Mouse (Mus musculus): ENCODE measurements around the gene Msmb. TPM values are rescaled to one million over a fixed set of nuclear protein-coding genes. Genes with fewer than 3 reads are reported as not detected.

Gene Msmb
- polyA plus RNA-seq, 1 experiment from 2014 or later = not detected

GRCm38 (mm10) chr14:32145809-32146511 lies 4.1 kb downstream of the Msmb start:
- Histone ChIP-seq H3K4me3 (replicated peaks) (no peak overlapping the region), H3K36me3 (no peaks in the 10 kb centered on the region), H3K27ac (replicated peaks) (no peak overlapping the region), H3K9ac (no peak overlapping the region), H3K4me2 (replicated peaks) (no peak overlapping the region), H3K27me3 (no peaks in the 10 kb centered on the region), H3K9me3 (replicated peaks) (no peaks in the 10 kb centered on the region), H3K4me1 (no peaks in the 10 kb centered on the region)
- no peak for ATAC-seq (ENCODE audit: insufficient number of reproducible peaks, low FRiP score, low TSS enrichment, low read depth)
- 75% methylated on average over 7 of the region's 7 CpGs for WGBS

- ATAC-seq (ENCODE audit: insufficient number of reproducible peaks, low FRiP score, low TSS enrichment, low read depth) = no peak
- WGBS = 73% methylated on average over 2 of the region's 2 CpGs
- H3K4me2 ChIP-seq (replicated peaks) = no peak overlapping the region
These were observed 4.8 kb downstream of the Msmb start for GRCm38 (mm10) chr14:32146578-32146977.

GRCm38 (mm10) chr14:32150872-32151271 lies 9.0 kb downstream of the Msmb start:
- Histone ChIP-seq H3K4me3 (replicated peaks) (no peak overlapping the region), H3K9me3 (replicated peaks) (no peaks in the 10 kb centered on the region), H3K27me3 (no peaks in the 10 kb centered on the region), H3K4me2 (replicated peaks) (no peak overlapping the region), H3K27ac (replicated peaks) (no peak overlapping the region), H3K36me3 (no peaks in the 10 kb centered on the region), H3K4me1 (no peaks in the 10 kb centered on the region), H3K9ac (no peak overlapping the region)
- no peak for ATAC-seq (ENCODE audit: insufficient number of reproducible peaks, low FRiP score, low TSS enrichment, low read depth)
- 90% methylated on average over 2 of the region's 2 CpGs for WGBS

More at GRCm38 (mm10) chr14:32146578-32146977, 4.8 kb downstream of the Msmb start:
- H3K4me1 ChIP-seq = no peaks in the 10 kb centered on the region
- no peak overlapping the region for H3K4me3 ChIP-seq (replicated peaks)
- no peak overlapping the region for H3K9ac ChIP-seq
- no peaks in the 10 kb centered on the region for H3K9me3 ChIP-seq (replicated peaks)
- H3K27ac ChIP-seq (replicated peaks) = no peak overlapping the region
- H3K36me3 ChIP-seq = no peaks in the 10 kb centered on the region
- H3K27me3 ChIP-seq = no peaks in the 10 kb centered on the region

GRCm38 (mm10) chr14:32152243-32152965 lies 10.6 kb downstream of the Msmb start:
- Histone ChIP-seq H3K36me3 (no peaks in the 10 kb centered on the region), H3K4me3 (replicated peaks) (no peak overlapping the region), H3K9me3 (replicated peaks) (no peaks in the 10 kb centered on the region), H3K4me1 (no peaks in the 10 kb centered on the region), H3K27ac (replicated peaks) (no peak overlapping the region), H3K9ac (no peak overlapping the region), H3K4me2 (replicated peaks) (no peak overlapping the region), H3K27me3 (no peaks in the 10 kb centered on the region)
- ATAC-seq (ENCODE audit: insufficient number of reproducible peaks, low FRiP score, low TSS enrichment, low read depth) = no peak
- WGBS = 87% methylated on average over 18 of the region's 18 CpGs

GRCm38 (mm10) chr14:32153156-32153555 lies 11.3 kb downstream of the Msmb start:
- no peak overlapping the region for H3K9ac ChIP-seq
- H3K4me3 ChIP-seq (replicated peaks) = no peak overlapping the region
- no peaks in the 10 kb centered on the region for H3K27me3 ChIP-seq
- H3K4me1 ChIP-seq = no peaks in the 10 kb centered on the region
- no peaks in the 10 kb centered on the region for H3K9me3 ChIP-seq (replicated peaks)
- ATAC-seq (ENCODE audit: insufficient number of reproducible peaks, low FRiP score, low TSS enrichment, low read depth) = no peak
- H3K27ac ChIP-seq (replicated peaks) = no peak overlapping the region
- no peaks in the 10 kb centered on the region for H3K36me3 ChIP-seq
- H3K4me2 ChIP-seq (replicated peaks) = no peak overlapping the region
- WGBS = 94% methylated on average over 2 of the region's 2 CpGs

GRCm38 (mm10) chr14:32154758-32155157 lies 12.9 kb downstream of the Msmb start:
- Histone ChIP-seq H3K9ac (no peak overlapping the region), H3K4me3 (replicated peaks) (no peak overlapping the region), H3K4me2 (replicated peaks) (no peak overlapping the region), H3K27me3 (no peaks in the 10 kb centered on the region), H3K36me3 (no peaks in the 10 kb centered on the region), H3K9me3 (replicated peaks) (no peaks in the 10 kb centered on the region), H3K27ac (replicated peaks) (no peak overlapping the region), H3K4me1 (peaks cover 5% of the 10 kb centered on the region; the same call in 1 of the 2 replicates)
- 83% methylated on average over 6 of the region's 6 CpGs for WGBS
- ATAC-seq (ENCODE audit: insufficient number of reproducible peaks, low FRiP score, low TSS enrichment, low read depth) = no peak

GRCm38 (mm10) chr14:32159150-32159670 lies 17.4 kb downstream of the Msmb start:
- Histone ChIP-seq H3K4me1 (peaks cover 22% of the 10 kb centered on the region), H3K9ac (peak overlapping the region; percentile 97; the same call in 1 of the 2 replicates), H3K9me3 (replicated peaks) (no peaks in the 10 kb centered on the region), H3K4me2 (replicated peaks) (peak overlapping the region; percentile 79), H3K4me3 (replicated peaks) (peak overlapping the region; percentile 99), H3K36me3 (no peaks in the 10 kb centered on the region), H3K27me3 (no peaks in the 10 kb centered on the region), H3K27ac (replicated peaks) (peak overlapping the region; percentile 88)
- ATAC-seq (ENCODE audit: insufficient number of reproducible peaks, low FRiP score, low TSS enrichment, low read depth) = 0 out of 2 replicates have a peak, but pooled peaks have one; percentile 7
- 26% methylated on average over 4 of the region's 4 CpGs for WGBS

GRCm38 (mm10) chr14:32159690-32160246 lies 17.9 kb downstream of the Msmb start, which contains the start of gene Ncoa4:
TSS of gene Ncoa4 (plus strand) at chr14:32159865.
- under 1% methylated on average over 40 of the region's 40 CpGs for WGBS
- Histone ChIP-seq H3K36me3 (no peaks in the 10 kb centered on the region), H3K27ac (replicated peaks) (peak within 1 kb of the TSS; percentile 88), H3K4me3 (replicated peaks) (peak within 1 kb of the TSS; percentile 99), H3K27me3 (no peaks in the 10 kb centered on the region), H3K9ac (peak within 1 kb of the TSS; percentile 97), H3K4me2 (replicated peaks) (peak within 1 kb of the TSS; percentile 79), H3K9me3 (replicated peaks) (no peaks in the 10 kb centered on the region), H3K4me1 (peaks cover 24% of the 10 kb centered on the region)
- peak; percentile 94 for ATAC-seq (ENCODE audit: insufficient number of reproducible peaks, low FRiP score, low TSS enrichment, low read depth)

GRCm38 (mm10) chr14:32160563-32160962 lies 18.7 kb downstream of the Msmb start:
- WGBS = 31% methylated on average over 7 of the region's 7 CpGs
- Histone ChIP-seq H3K4me1 (peaks cover 32% of the 10 kb centered on the region), H3K36me3 (no peaks in the 10 kb centered on the region), H3K4me3 (replicated peaks) (peak overlapping the region; percentile 99), H3K27me3 (no peaks in the 10 kb centered on the region), H3K9me3 (replicated peaks) (no peaks in the 10 kb centered on the region), H3K27ac (replicated peaks) (no peak overlapping the region; the same call in 1 of the 2 replicates), H3K4me2 (replicated peaks) (peak overlapping the region; percentile 79), H3K9ac (peak overlapping the region; percentile 97)
- ATAC-seq (ENCODE audit: insufficient number of reproducible peaks, low FRiP score, low TSS enrichment, low read depth) = no peak

- Histone ChIP-seq H3K9me3 (replicated peaks) (no peaks in the 10 kb centered on the region), H3K9ac (peak overlapping the region; percentile 97; the same call in 1 of the 2 replicates), H3K27ac (replicated peaks) (no peak overlapping the region), H3K4me3 (replicated peaks) (peak overlapping the region; percentile 99), H3K4me1 (peaks cover 37% of the 10 kb centered on the region), H3K4me2 (replicated peaks) (peak overlapping the region; percentile 79), H3K27me3 (no peaks in the 10 kb centered on the region), H3K36me3 (no peaks in the 10 kb centered on the region)
- WGBS = 84% methylated on average over 12 of the region's 12 CpGs
- ATAC-seq (ENCODE audit: insufficient number of reproducible peaks, low FRiP score, low TSS enrichment, low read depth) = no peak
These were observed 19.5 kb downstream of the Msmb start for GRCm38 (mm10) chr14:32161090-32161885.

Data from embryonic facial prominence, embryonic 15.5 days (tissue).